In genomic region chr4:89281236-89281635, GRCm38 (mm10) we compare ENCODE assay signal across 27 mouse cellular contexts. TPM values are rescaled to one million over a fixed set of nuclear protein-coding genes. Genes with fewer than 3 reads are reported as not detected.
A peak's percentile ranks its signal among the peaks of the same experiment; 100 is the strongest.
DNase-seq lines count a peak whose midpoint lies in the region; ATAC-seq and TF ChIP-seq lines count a peak whose summit lies in the region.
"Had no signal": no experiment of that assay in that cellular context is flagged by ENCODE, and none has a peak within 500 bp of the region (broad histone marks: within the 10 kb centered on the region; RNA-seq: fewer than 3 reads in every experiment).

No protein-coding gene starts in this region.

- H3K36me3 ChIP-seq in hindbrain, embryonic 11.5 days (ENCODE audit: control insufficient read depth, insufficient read depth, low read length) = no peaks in the 10 kb centered on the region
- no peaks in the 10 kb centered on the region for H3K36me3 ChIP-seq in hindbrain, embryonic 13.5 days
- H3K36me3 ChIP-seq: embryonic facial prominence, embryonic 12.5 days; embryonic facial prominence, embryonic 15.5 days; forebrain, embryonic 12.5 days; forebrain, embryonic 15.5 days; heart, embryonic 12.5 days; heart, embryonic 15.5 days; hindbrain, embryonic 10.5 days; hindbrain, embryonic 15.5 days; intestine, embryonic 15.5 days had no signal

- no peak overlapping the region for H3K27ac ChIP-seq in hindbrain, embryonic 11.5 days (ENCODE audit: low read depth, low read length)
- no peak overlapping the region for H3K27ac ChIP-seq in hindbrain, embryonic 13.5 days
- H3K27ac ChIP-seq in bone marrow macrophage, adult 2 months (ENCODE audit: insufficient read depth, low read depth, low read length) = 0 out of 2 replicates have a peak overlapping the region, but pooled peaks have one; percentile 3
- H3K27ac ChIP-seq in embryonic fibroblast, embryonic 13.5 days (ENCODE audit: insufficient read depth, low read length) = peak overlapping the region; percentile 58; the same call in 1 of the 2 replicates
- H3K27ac ChIP-seq: embryonic facial prominence, embryonic 12.5 days; embryonic facial prominence, embryonic 15.5 days; forebrain, embryonic 12.5 days; forebrain, embryonic 15.5 days; heart, embryonic 15.5 days; hindbrain, embryonic 10.5 days; hindbrain, embryonic 15.5 days; intestine, embryonic 15.5 days had no signal

- H3K9me3 ChIP-seq in hindbrain, embryonic 11.5 days (ENCODE audit: control insufficient read depth, low read length) = no peaks in the 10 kb centered on the region
- H3K9me3 ChIP-seq in hindbrain, embryonic 13.5 days = no peaks in the 10 kb centered on the region
- H3K9me3 ChIP-seq: embryonic facial prominence, embryonic 12.5 days; embryonic facial prominence, embryonic 15.5 days; forebrain, embryonic 12.5 days; forebrain, embryonic 15.5 days; heart, embryonic 12.5 days; heart, embryonic 15.5 days; hindbrain, embryonic 10.5 days; hindbrain, embryonic 15.5 days; intestine, embryonic 15.5 days had no signal

- no peak overlapping the region for H3K4me3 ChIP-seq in hindbrain, embryonic 11.5 days (ENCODE audit: low read depth, low read length)
- no peak overlapping the region for H3K4me3 ChIP-seq in hindbrain, embryonic 13.5 days
- peak overlapping the region; percentile 57 for H3K4me3 ChIP-seq in bone marrow macrophage, adult 2 months (ENCODE audit: insufficient read depth, low read length)
- no peak overlapping the region for H3K4me3 ChIP-seq in embryonic fibroblast, embryonic 13.5 days (ENCODE audit: insufficient read depth, low read length)
- H3K4me3 ChIP-seq: embryonic facial prominence, embryonic 12.5 days; erythroblast, embryonic 14.5 days; forebrain, embryonic 15.5 days; hindbrain, embryonic 15.5 days; intestine, embryonic 15.5 days had no signal

- no peak overlapping the region for H3K9ac ChIP-seq in hindbrain, embryonic 11.5 days (ENCODE audit: low read depth, low read length)
- no peak overlapping the region for H3K9ac ChIP-seq in hindbrain, embryonic 13.5 days
- H3K9ac ChIP-seq: embryonic facial prominence, embryonic 12.5 days; embryonic facial prominence, embryonic 15.5 days; forebrain, embryonic 12.5 days; forebrain, embryonic 15.5 days; heart, embryonic 12.5 days; heart, embryonic 15.5 days; hindbrain, embryonic 15.5 days; intestine, embryonic 15.5 days had no signal

- peaks cover 2% of the 10 kb centered on the region; the same call in 1 of the 2 replicates for H3K4me1 ChIP-seq in hindbrain, embryonic 11.5 days (replicated peaks; ENCODE audit: control insufficient read depth, insufficient read depth, low read length)
- H3K4me1 ChIP-seq in hindbrain, embryonic 13.5 days (replicated peaks) = peaks cover 4% of the 10 kb centered on the region; the same call in 1 of the 2 replicates
- H3K4me1 ChIP-seq in bone marrow macrophage, adult 2 months (ENCODE audit: control insufficient read depth, insufficient read depth, low read length) = peaks cover 5% of the 10 kb centered on the region
- peaks cover 6% of the 10 kb centered on the region; the same call in 1 of the 2 replicates for H3K4me1 ChIP-seq in embryonic fibroblast, embryonic 13.5 days (ENCODE audit: control insufficient read depth, insufficient read depth, low read length)
- H3K4me1 ChIP-seq: intestine, embryonic 15.5 days had no signal

- TF ChIP-seq CTCF in bone marrow macrophage, adult 2 months (IDR thresholded peaks at IDR 0.05; ENCODE audit: low read depth, low read length) = no peak
- no peak for TF ChIP-seq CTCF in embryonic fibroblast, embryonic 13.5 days (IDR thresholded peaks at IDR 0.05; ENCODE audit: borderline replicate concordance, insufficient read depth, low read length)

- TF ChIP-seq POLR2A in bone marrow macrophage, adult 2 months (IDR thresholded peaks at IDR 0.05; ENCODE audit: borderline replicate concordance, low read depth, low read length) = no peak
- TF ChIP-seq POLR2A in embryonic fibroblast, embryonic 13.5 days (IDR thresholded peaks at IDR 0.05; ENCODE audit: low read depth, low read length) = no peak

- no peak for ATAC-seq in hindbrain, embryonic 11.5 days (ENCODE audit: low FRiP score)
- ATAC-seq in hindbrain, embryonic 13.5 days (ENCODE audit: low FRiP score) = no peak

- H3K27me3 ChIP-seq in hindbrain, embryonic 11.5 days (ENCODE audit: control insufficient read depth, insufficient read depth, low read length) = peaks cover 83% of the 10 kb centered on the region
- H3K27me3 ChIP-seq in hindbrain, embryonic 13.5 days = peaks cover 93% of the 10 kb centered on the region

- H3K4me2 ChIP-seq in hindbrain, embryonic 11.5 days (replicated peaks; ENCODE audit: low read depth, low read length) = no peak overlapping the region
- H3K4me2 ChIP-seq in hindbrain, embryonic 13.5 days = no peak overlapping the region
- H3K4me2 ChIP-seq: embryonic facial prominence, embryonic 15.5 days; hindbrain, embryonic 15.5 days had no signal

- 2% methylated on average over 7 of the region's 7 CpGs for whole genome bisulfite sequencing in hindbrain, embryonic 11.5 days
- 4% methylated on average over 7 of the region's 7 CpGs for WGBS in hindbrain, embryonic 13.5 days

- DNase-seq in hindbrain, embryonic 11.5 days (ENCODE audit: low spot score) = peak; percentile 26
- DNase-seq in A20 (ENCODE audit: low read depth, low spot score) = peak; percentile 59
- no peak for DNase-seq in lung, postnatal 14 days
- no peak for DNase-seq in testis, postnatal 14 days (ENCODE audit: low spot score)
- DNase-seq: adrenal gland, adult 8-10 months; adrenal gland, postnatal 25 days; cerebellum, adult 18-20 months; cerebellum, adult 9-10 months; cerebellum, postnatal 14 days; gastrocnemius, postnatal 25 days; heart, postnatal 10 days; heart, postnatal 36 days had no signal

RNA-seq across cellular contexts. Expression of gene Cdkn2a, which starts 13.2 kb away (rescaled TPM):
- polyA plus RNA-seq in hindbrain, embryonic 11.5 days (2014; fragmentation: Nextera tagmentation; extraction: Ambion mirVana) = not detected in 2 replicates
- not detected in 2 replicates for polyA plus RNA-seq in hindbrain, embryonic 13.5 days (2015; fragmentation: Nextera tagmentation; extraction: Ambion mirVana)
- polyA plus RNA-seq in bone marrow macrophage, adult 2 months (2012; ENCODE audit: insufficient read depth, insufficient read length, missing spikeins) = 0.87 TPM in 1 of 2 replicates, not detected in the other
- polyA plus RNA-seq in embryonic fibroblast, embryonic 13.5 days (2011; ENCODE audit: insufficient read length, low read depth, missing spikeins) = 59.5 and 119 TPM in 2 replicates
- polyA plus RNA-seq: C2C12; CD4-positive, CD25-positive, alpha-beta regulatory T cell, adult 4 months; embryonic facial prominence, embryonic 12.5 days; embryonic facial prominence, embryonic 15.5 days; forebrain, embryonic 12.5 days; forebrain, embryonic 15.5 days; heart, embryonic 12.5 days; heart, embryonic 15.5 days; hindbrain, embryonic 10.5 days; hindbrain, embryonic 15.5 days; intestine, embryonic 15.5 days had no signal

RNA-seq across cellular contexts. Expression of gene Cdkn2b, which starts 29.6 kb away (rescaled TPM):
- polyA plus RNA-seq in hindbrain, embryonic 11.5 days (2014; fragmentation: Nextera tagmentation; extraction: Ambion mirVana) = 1.1 and 1.4 TPM in 2 replicates
- polyA plus RNA-seq in hindbrain, embryonic 13.5 days (2015; fragmentation: Nextera tagmentation; extraction: Ambion mirVana) = 0.86 and 1.2 TPM in 2 replicates
- not detected in 2 replicates for polyA plus RNA-seq in bone marrow macrophage, adult 2 months (2012; ENCODE audit: insufficient read depth, insufficient read length, missing spikeins)
- polyA plus RNA-seq in embryonic fibroblast, embryonic 13.5 days (2011; ENCODE audit: insufficient read length, low read depth, missing spikeins) = 49.1 and 74.6 TPM in 2 replicates
- polyA plus RNA-seq: C2C12; erythroblast, embryonic 14.5 days had no signal

Comparison
In these comparisons a context has a peak if more than half of its experiments do, and no peak if none do; other contexts are left out.
1. DNase-seq: peak in hindbrain, embryonic 11.5 days (single experiment) and A20 (single experiment); none in lung, postnatal 14 days (single experiment) and testis, postnatal 14 days (single experiment).
2. H3K27ac ChIP-seq: peak in bone marrow macrophage, adult 2 months (single experiment) and embryonic fibroblast, embryonic 13.5 days (single experiment); none in hindbrain, embryonic 11.5 days (single experiment) and hindbrain, embryonic 13.5 days (single experiment).
3. RNA of gene Cdkn2a, which starts 13.2 kb away (polyA plus RNA-seq): 59.5 to 119 TPM in embryonic fibroblast, embryonic 13.5 days; 0.87 TPM in bone marrow macrophage, adult 2 months, not detected in hindbrain, embryonic 11.5 days and not detected in hindbrain, embryonic 13.5 days; every median in the first group is over 10 times any median in the second.
4. RNA of gene Cdkn2b, which starts 29.6 kb away (polyA plus RNA-seq): 49.1 to 74.6 TPM in embryonic fibroblast, embryonic 13.5 days; 1.1 to 1.4 TPM in hindbrain, embryonic 11.5 days, 0.86 to 1.2 TPM in hindbrain, embryonic 13.5 days and not detected in bone marrow macrophage, adult 2 months; every median in the first group is over 10 times any median in the second.